Mouse (Mus musculus): ENCODE results near the gene Dtl.

DNA sequence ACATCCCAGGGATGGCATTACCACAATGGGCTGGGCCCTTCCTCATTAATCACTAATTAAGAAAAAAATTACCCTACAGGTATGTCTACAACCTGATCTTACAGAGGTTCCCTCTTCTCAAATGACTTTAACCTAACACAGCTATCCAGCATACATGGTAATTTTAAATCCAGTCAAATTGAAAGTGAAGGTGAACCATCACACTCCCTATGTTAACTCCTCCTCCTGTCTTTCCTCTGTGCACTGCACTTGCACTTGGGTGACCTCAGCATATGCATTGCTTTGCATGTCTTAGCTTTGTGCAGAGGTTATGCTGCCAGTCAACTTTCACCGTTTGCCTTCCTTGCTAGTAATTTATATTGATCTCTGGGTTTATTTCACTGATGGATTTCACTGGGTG lies 34.2 kb upstream of the Dtl start:
- no peak for TF ChIP-seq CTCF (IDR thresholded peaks at IDR 0.05; ENCODE audit: insufficient read depth, low read length)
- no peak for TF ChIP-seq POLR2A (IDR thresholded peaks at IDR 0.05; ENCODE audit: borderline replicate concordance, extremely low read depth, low read depth, low read length)
